Mouse (Mus musculus): ENCODE measurements at regions not wholly inside any gene's neighbourhood (a gene's known extent, or its start where the extent isn't known, plus 50 kb on each side); places are given as distances from the start of the nearest gene placed in this dataset. TPM values are rescaled to one million over a fixed set of nuclear protein-coding genes. Genes with fewer than 3 reads are reported as not detected.

Small RNA genes in the stretch of these regions (microRNA-seq; reads per million reads assigned to microRNA genes)
- not detected for gene Gm25708
